Comparison of ENCODE assay signal across 8 mouse cellular contexts in the genomic region with DNA sequence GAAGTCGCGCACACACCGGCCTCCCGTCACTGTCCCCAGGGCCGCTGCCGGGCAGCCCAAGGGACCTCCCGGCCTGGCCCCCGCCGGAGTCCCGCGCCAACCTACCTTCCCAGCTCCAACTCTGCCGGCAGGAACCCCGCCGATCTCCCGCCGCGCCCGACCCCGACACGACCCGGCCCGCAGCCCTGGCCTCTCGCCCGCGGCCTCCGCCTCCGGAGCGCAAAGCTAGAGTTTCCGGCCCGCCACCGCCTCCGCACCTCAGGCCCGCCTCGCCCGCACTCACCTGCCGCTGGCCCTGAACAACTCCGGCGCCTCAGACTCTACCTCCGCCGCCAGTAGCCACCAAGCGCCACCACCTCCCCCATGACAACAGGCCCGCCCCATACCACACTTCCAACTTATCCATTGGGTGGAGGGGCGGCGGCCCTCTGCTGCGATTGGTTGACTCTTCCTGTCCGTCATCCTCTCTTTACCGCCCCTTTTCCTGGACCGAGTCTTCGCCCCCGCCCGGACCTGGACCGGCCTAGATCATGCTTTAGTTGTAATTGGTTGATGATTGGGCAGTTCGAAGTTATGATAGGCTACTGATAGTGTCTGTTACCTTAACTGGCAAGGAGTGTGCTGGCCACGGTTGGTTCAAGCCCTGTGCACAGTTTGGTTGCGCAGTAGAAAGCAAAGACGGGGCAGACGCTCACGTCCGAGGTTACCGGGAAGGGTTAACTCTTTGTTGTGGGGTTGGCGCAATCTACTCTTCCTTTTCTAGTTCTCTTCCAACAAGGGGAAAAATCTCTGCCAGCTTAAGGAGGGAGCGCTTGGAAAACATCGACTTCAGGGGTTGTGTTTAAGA. TPM values are rescaled to one million over a fixed set of nuclear protein-coding genes. Genes with fewer than 3 reads are reported as not detected.
A peak's percentile ranks its signal among the peaks of the same experiment; 100 is the strongest.
DNase-seq lines count a peak whose midpoint lies in the region; ATAC-seq lines count a peak whose summit lies in the region.

A gene (minus strand): TSS at position 400 of the 847 bp plus-strand sequence.

- DNase-seq in adrenal gland, adult (ENCODE audit: inconsistent age in 2 of 2, low spot score in 1 of 2): peak; percentile 99 to 100
- peak; percentile 99 for DNase-seq in embryo, embryonic 10.5 days (ENCODE audit: low spot score)
- peak; percentile 97 for DNase-seq in gastrocnemius, postnatal 14 days
- peak; percentile 99 for DNase-seq in left cerebral cortex, postnatal 10 days (ENCODE audit: extremely low spot score in 1 of 2, low spot score in 2 of 2)
- peak; percentile 99 for DNase-seq in right cerebral cortex, postnatal 25 days
- DNase-seq in urinary bladder, postnatal 4 days (ENCODE audit: low spot score in 2 of 2): peak; percentile 97 to 98

- peak; percentile 98 for ATAC-seq in inflammation-experienced regulatory T-cells, adult 6 months
- ATAC-seq in megakaryocyte-erythroid progenitor cell, adult 5-6 weeks (replicated peaks; ENCODE audit: low FRiP score, low TSS enrichment, poor library complexity, severe bottlenecking): peak; percentile 100

- intact Hi-C loops in gastrocnemius, postnatal 14 days (cut with DNase I; ENCODE audit: low total_unique reads): no loop called here
- intact Hi-C loops in left cerebral cortex, postnatal 10 days (cut with DNase I): loop anchor here (10.0 kb wide), 1 partner anchor 197 kb away; no protein-coding TSS in a partner anchor

RNA-seq across cellular contexts. Expression of the gene that starts here (rescaled TPM):
- 10 to 100 TPM; 16.4 to 16.7 TPM for total RNA-seq in gastrocnemius, postnatal 14 days (2021)
- 10 to 100 TPM; 30.5 to 42.4 (median 37.2) TPM for polyA plus RNA-seq in inflammation-experienced regulatory T-cells, adult 6 months (2017; shearing (Covaris generic))
- total RNA-seq in left cerebral cortex, postnatal 10 days (2021): 10 to 100 TPM; 30.6 to 32.3 TPM
- total RNA-seq in megakaryocyte-erythroid progenitor cell, adult 5-6 weeks (2014; fragmentation: Nextera tagmentation): 14.6 and 24.8 TPM in 2 replicates
- 8.8 and 11.7 TPM in 2 replicates for total RNA-seq in megakaryocyte-erythroid progenitor cell, adult 5-6 weeks (2017)

Comparison
In these comparisons a context has a peak if more than half of its experiments do, and no peak if none do; other contexts are left out.
1. Peak in every context shown above with its lines: DNase-seq and ATAC-seq.